Mouse (Mus musculus): ENCODE results near the gene Bin2. TPM values are rescaled to one million over a fixed set of nuclear protein-coding genes. Genes with fewer than 3 reads are reported as not detected.
A peak's percentile ranks its signal among the peaks of the same experiment; 100 is the strongest.

Gene Bin2
- total RNA-seq, 2 experiments from 2014 or later, result 98.3 to 114 TPM

DNA sequence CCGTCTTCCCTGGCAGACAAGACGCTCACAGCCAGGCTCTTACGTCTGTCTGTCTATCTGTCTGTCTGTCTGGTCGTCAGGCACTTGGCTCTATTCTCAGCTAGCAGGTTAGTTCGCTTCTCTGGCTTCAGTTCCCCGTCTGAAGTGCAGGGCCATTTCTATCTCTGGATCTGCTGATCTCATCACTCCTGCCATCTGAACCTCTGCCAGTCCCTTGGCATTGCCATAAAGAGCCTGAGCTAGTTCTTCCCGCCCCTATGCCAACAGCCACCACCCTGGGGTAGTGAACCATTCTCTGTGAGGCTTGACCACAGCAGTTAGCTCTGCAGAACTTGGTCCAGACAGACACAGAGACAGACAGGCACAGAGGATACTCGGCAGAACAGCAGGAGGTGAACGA is 9.0 kb downstream of the Bin2 start:
- ATAC-seq (replicated peaks; ENCODE audit: poor library complexity, severe bottlenecking), result no peak

DNA sequence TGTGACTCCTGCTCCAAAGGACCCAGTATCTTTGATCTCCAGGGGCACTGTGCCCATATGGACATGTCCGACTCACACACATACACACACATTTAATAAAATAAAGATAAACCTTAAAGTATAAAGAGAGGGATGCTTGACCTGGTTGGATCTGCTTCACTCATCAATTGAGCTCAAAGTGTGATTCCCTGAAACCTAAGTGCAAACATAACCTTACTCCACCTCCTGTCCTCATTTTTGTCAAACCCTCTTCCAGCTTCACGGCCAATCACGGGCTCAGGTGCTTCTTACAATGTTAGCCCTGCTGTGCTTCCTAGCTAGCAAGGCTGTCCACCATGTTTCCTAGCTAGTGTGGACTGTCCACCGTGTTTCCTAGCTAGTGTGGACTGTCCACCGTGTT is 14.2 kb downstream of the Bin2 start:
- no peak for ATAC-seq (replicated peaks; ENCODE audit: poor library complexity, severe bottlenecking)

- no peak for ATAC-seq (replicated peaks; ENCODE audit: poor library complexity, severe bottlenecking)
Measured at GRCm38 (mm10) chr15:100654271-100654670, 15.1 kb downstream of the Bin2 start.

DNA sequence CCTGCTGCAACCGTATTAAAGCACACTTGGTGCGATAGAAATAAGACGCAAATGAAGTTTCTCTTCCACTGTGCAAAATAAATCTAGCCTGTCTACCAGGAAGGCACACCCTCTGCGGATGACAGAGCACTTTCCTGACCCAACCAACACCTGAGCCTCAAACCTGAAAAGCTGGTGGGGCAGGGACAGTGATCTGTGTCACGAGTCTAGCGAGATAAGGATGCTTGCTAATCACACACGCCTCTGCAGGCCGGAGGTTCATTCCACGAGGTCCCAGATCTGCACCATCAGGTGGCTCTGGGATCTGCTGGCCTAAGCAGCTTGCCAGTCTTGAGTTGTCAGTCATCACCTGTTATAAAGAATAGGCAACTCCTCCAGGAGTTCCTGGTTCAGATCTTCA is 17.7 kb downstream of the Bin2 start:
- ATAC-seq (replicated peaks; ENCODE audit: poor library complexity, severe bottlenecking), result no peak

- no peak for ATAC-seq (replicated peaks; ENCODE audit: poor library complexity, severe bottlenecking)
Measured at GRCm38 (mm10) chr15:100650111-100650510, 19.2 kb downstream of the Bin2 start.

DNA sequence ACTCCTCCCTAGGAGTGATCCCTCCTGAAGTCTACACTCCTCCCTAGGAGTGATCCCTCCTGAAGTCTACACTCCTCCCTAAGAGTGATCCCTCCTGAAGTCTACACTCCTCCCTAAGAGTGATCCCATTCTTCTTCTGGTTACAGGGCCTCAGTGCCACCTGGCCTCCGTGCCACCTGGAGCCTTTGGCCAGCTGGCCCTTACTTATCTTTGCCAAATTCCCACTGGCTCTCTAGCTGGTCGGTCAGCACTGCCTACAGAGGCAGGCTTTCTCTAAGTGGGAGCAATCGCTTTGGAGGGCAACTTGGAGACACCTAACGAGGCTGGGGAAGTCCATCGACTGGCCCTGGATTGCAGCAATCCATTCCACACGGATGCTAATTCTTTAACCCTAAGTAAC is 23.2 kb downstream of the Bin2 start:
- ATAC-seq (replicated peaks; ENCODE audit: poor library complexity, severe bottlenecking), result no peak

DNA sequence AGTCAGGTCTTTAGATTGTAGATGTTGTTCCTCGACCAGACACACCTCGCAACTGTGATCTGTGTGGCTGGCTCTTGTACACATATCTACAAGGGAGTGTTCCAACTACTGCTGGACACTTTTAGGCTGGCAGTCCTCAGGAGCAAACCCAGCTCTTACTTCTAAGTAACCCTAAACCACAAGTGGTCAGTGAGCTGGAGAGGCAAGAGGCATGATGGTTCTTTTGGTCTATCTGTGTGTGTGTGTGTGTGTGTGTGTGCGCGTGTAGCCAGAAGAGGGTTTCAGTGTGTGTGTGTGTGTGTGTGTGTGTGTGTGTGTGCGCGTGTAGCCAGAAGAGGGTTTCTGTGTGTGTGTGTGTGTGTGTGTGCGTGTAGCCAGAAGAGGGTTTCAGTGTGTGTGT is 26.9 kb downstream of the Bin2 start:
- no peak for ATAC-seq (replicated peaks; ENCODE audit: poor library complexity, severe bottlenecking)

- ATAC-seq (replicated peaks; ENCODE audit: poor library complexity, severe bottlenecking), result no peak
Measured at GRCm38 (mm10) chr15:100641226-100641810, 28.0 kb downstream of the Bin2 start.

DNA sequence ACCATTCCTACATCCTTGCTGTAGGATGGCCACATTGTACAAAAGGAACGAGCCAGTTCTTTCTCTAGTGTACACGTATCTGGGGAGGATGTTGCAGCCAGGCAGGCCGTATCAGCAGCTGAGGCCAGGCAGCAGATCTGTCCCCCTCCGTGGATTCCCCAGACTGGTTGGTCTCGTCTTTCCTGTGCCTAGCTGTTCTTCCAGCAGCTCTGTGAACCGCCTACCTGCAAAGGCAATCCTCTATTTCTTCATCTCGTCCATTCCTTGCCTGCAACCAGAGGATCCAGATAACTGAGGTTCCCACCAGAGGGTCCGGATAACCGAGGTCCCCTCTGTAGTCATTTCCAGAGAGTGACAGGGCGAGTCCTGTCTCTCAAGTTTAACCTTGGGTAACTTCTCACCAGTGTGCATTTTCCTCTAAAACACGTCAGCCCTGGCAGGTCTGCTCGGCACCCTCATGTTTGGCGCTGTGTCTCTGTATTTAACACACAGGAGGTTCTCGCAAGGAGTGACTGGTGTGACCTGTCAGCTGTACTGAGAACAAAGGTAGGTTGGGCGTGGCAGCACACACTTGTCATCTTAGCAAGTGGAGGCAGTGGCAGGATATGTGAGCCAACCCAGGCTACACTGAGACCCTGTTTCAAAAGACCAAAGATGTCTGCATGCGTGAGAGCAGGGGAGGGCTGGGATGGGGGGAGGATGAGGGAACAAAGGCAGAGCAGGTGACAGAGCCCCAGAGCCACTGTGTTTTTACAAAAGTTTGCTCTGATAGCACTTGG is 29.2 kb downstream of the Bin2 start:
- ATAC-seq (replicated peaks; ENCODE audit: poor library complexity, severe bottlenecking), result no peak

DNA sequence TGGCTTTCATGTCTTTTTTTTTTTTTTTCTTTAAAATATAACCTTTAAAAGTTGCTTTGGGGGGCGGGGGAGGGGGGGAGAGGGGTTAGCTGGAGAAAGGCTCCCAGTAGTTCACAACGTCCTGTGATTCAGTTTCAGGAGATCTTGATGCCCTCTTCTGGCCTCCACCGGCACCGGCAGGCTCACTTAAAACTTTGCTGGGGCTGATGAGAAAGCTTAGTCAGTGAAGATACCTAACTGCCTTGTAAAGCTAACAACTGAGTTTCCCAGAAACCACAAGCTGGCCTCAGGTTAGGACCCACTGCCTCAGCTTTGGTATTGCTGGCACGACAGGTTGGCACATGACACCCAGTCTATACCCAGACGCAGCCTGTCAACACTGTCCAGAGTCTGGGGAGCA is 31.7 kb downstream of the Bin2 start:
- no peak for ATAC-seq (replicated peaks; ENCODE audit: poor library complexity, severe bottlenecking)

- ATAC-seq (replicated peaks; ENCODE audit: poor library complexity, severe bottlenecking), result peak; percentile 31
Measured at GRCm38 (mm10) chr15:100636700-100637501, 32.5 kb downstream of the Bin2 start, which contains the start of gene Smagp. Gene Smagp (minus strand): TSS chr15:100636940.

DNA sequence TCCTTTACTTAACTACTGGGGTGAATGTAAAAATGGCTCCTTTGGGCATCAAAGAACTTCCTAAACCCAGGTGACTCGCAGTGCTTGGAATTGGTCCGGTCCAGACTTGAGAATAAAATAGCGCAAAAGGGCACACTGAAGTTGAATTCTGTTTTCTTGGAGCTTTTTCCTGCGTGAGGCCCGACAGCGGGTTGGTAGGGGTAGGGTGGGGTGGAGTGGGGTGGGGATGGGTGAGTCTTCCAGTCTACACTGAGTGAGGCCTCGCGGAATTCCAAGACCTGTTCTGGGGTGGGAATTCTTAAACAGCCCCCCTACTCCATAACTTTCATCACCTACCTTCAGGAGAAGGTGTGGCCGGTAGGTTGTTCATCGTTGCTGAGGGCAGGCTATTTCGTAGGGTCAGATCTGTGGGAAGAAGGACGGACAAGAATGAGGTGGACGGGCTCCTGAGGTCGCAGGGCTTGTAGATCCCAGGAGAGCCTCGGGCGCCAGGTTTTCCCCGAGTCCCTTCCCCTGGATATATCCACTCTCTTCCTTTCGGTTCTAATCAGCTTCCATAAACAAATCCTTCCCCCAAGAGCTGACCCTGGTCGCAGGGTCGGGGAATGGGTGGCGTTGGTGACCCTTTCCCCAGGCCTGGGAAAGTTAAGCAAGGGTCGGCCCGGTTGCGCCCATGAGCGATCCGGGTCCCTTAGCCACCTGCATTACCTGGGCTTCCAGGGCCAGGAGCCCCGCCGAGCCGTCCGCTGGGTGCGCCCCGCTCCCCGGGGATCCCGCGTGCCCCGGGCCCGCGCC is 33.3 kb downstream of the Bin2 start:
- ATAC-seq (replicated peaks; ENCODE audit: poor library complexity, severe bottlenecking), result no peak

DNA sequence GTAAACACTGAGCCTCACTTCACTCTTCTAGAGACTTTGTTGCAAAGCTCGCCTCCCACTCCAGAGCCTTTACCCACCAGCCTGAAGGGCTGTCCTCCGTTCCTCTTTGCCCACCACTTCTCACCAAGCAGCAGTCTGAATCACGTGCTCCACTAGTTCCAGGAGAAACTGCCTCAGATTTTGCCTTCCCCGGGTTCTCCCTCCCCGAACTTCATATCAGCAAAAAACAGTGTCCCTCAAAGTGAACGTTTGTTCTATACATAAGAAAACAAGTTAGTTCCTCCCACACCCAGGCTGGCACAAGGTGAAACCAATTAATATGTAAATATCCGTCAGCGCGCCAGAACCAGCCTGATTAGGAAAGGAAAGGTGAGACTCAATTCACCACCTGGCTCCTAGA is 34.1 kb downstream of the Bin2 start:
- 0 out of 2 replicates have a peak, but pooled peaks have one; percentile 23 for ATAC-seq (replicated peaks; ENCODE audit: poor library complexity, severe bottlenecking)

- ATAC-seq (replicated peaks; ENCODE audit: poor library complexity, severe bottlenecking), result no peak
Measured at GRCm38 (mm10) chr15:100633341-100633740, 36.0 kb downstream of the Bin2 start.

DNA sequence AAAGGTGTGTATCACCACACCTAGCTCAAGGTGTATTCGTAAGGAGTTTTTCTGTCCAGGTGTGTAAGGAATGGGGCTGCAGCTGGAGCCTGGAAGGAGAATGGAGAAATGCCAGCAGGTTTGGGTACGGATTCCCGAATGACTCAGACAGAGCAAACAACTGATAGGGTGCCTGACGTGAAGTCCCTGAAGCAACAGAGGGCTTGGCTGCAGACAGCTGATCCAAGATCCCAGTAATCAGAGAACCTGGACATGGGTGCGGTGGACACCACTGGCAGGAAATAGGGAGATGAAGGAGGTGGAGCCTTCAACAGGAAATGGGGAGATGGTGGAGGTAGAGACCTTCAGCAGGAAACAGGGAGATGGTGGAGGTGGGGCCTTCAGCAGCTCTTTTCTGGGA is 37.0 kb downstream of the Bin2 start:
- no peak for ATAC-seq (replicated peaks; ENCODE audit: poor library complexity, severe bottlenecking)

GRCm38 (mm10) chr15:100631454-100632170 is 37.7 kb downstream of the Bin2 start:
- peak; percentile 73 for ATAC-seq (replicated peaks; ENCODE audit: poor library complexity, severe bottlenecking)

DNA sequence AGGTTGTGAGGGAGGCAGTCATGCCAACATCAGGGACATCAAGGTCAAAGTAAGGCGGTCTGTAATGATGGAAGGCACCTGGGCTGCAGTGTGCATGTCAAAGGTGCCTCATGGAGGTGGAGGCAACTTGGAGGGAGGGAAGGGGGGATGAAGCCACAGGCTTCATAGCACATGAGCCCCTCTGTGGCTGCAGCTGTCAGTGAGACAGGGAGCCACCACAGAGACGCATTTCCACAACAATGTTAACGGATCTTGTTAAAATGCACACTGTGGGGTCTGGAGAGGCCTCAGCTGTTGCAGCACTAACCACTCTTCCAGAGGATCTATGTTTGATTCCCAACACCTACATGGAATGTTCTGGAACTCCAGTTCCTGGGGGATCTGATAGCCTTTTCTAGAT is 39.2 kb downstream of the Bin2 start:
- no peak for ATAC-seq (replicated peaks; ENCODE audit: poor library complexity, severe bottlenecking)

GRCm38 (mm10) chr15:100628797-100629196 is 40.6 kb downstream of the Bin2 start:
- ATAC-seq (replicated peaks; ENCODE audit: poor library complexity, severe bottlenecking), result no peak

- no peak for ATAC-seq (replicated peaks; ENCODE audit: poor library complexity, severe bottlenecking)
Measured at GRCm38 (mm10) chr15:100627774-100628370, 41.5 kb downstream of the Bin2 start.

All from granulocyte monocyte progenitor cell, adult 5-6 weeks (primary cell).